Mouse (Mus musculus) intestine, embryonic 16.5 days (tissue): Measurements from ENCODE around the gene Lrmda. TPM values are rescaled to one million over a fixed set of nuclear protein-coding genes. Genes with fewer than 3 reads are reported as not detected.

Experiments
- ATAC-seq: fragments of 200-750 bp; cut with Nextera tagmentation; 2 replicates; pipeline ENCODE4 v1.8.0; 2017; ENCODE audit warnings: moderate TSS enrichment, moderate library complexity
- H3K27ac ChIP-seq: fragments of 300-500 bp; sonication (generic); 2 replicates; pipeline ENCODE4 v1.5.1; 2014; ENCODE audit warnings: mild to moderate bottlenecking, low read length
- H3K27me3 ChIP-seq: fragments of 300-500 bp; sonication (generic); replicated peaks from 2 replicates; pipeline ENCODE4 v1.6.1; 2014; ENCODE audit warnings: low read length, control low read depth, mixed read lengths; ENCODE audit not compliant: control insufficient read depth, insufficient read depth
- H3K36me3 ChIP-seq: fragments of 300-500 bp; sonication (generic); 2 replicates; pipeline ENCODE4 v1.6.1; 2014; ENCODE audit warnings: low read length, control low read depth; ENCODE audit not compliant: control insufficient read depth, insufficient read depth
- H3K4me1 ChIP-seq: fragments of 300-500 bp; sonication (generic); 2 replicates; pipeline ENCODE4 v1.6.1; 2014; ENCODE audit warnings: low read length, control low read depth, mixed read lengths; ENCODE audit not compliant: control insufficient read depth, insufficient read depth
- H3K4me2 ChIP-seq: fragments of 300-500 bp; sonication (generic); 2 replicates; pipeline ENCODE4 v1.6.1; 2014; ENCODE audit warnings: low read depth, low read length, control low read depth
- H3K4me3 ChIP-seq: fragments of 300-500 bp; sonication (generic); 2 replicates; pipeline ENCODE4 v1.5.1; 2014; ENCODE audit warnings: mild to moderate bottlenecking, low read length
- H3K9ac ChIP-seq: fragments of 300-500 bp; sonication (generic); 2 replicates; pipeline ENCODE4 v1.6.1; 2014; ENCODE audit warnings: low read depth, low read length
- H3K9me3 ChIP-seq: fragments of 300-500 bp; sonication (generic); 2 replicates; pipeline ENCODE4 v1.6.1; 2016; ENCODE audit warnings: low read length, control low read depth; ENCODE audit not compliant: control insufficient read depth
- WGBS: fragments of 180-500 bp; shearing (Covaris S2); extraction: QIAGEN DNeasy Blood & Tissue Kit; methylation state at CpG from one replicate; pipeline ENCODE4 v1.1.7; 2014; 5-methylcytosine and 5-hydroxymethylcytosine counted together
- polyA plus RNA-seq: library from polyadenylated mRNA; unstranded; fragments of >200 nt; fragmentation: Nextera tagmentation; extraction: Ambion mirVana; gene quantifications from 2 replicates; pipeline ENCODE4 v1.2.1, GENCODE M21; 2015

Lrmda gene
- polyA plus RNA-seq, 1 experiment from 2014 or later: 0.53 TPM

DNA sequence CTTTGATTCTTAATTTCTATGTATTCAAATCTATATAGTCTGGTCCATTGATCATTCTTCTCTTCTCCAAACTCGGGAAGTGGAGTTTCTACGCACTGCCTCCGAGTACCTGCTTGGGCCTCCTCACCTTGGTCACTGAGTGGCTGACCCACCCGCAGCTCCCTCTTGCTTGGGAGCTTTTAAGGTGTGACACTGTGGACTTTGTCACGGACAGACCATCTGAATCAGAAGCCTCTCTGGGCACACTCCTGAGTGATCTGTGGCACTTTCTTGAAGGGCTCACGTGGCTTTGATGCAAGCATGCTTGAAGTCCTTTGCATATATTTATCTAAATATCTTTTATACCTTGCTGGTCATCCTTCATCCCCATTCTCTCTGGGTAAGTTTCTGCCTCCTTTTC lies 107.3 kb downstream of the Lrmda start:
- no peak overlapping the region for H3K4me2 ChIP-seq
- H3K9me3 ChIP-seq: no peaks in the 10 kb centered on the region
- WGBS: 59% methylated on average over 6 of the region's 6 CpGs
- H3K36me3 ChIP-seq: no peaks in the 10 kb centered on the region
- peak; percentile 88 for ATAC-seq
- H3K9ac ChIP-seq: no peak overlapping the region
- H3K27ac ChIP-seq: peak overlapping the region; percentile 47
- no peak overlapping the region for H3K4me3 ChIP-seq
- H3K27me3 ChIP-seq: no peaks in the 10 kb centered on the region
- no peaks in the 10 kb centered on the region for H3K4me1 ChIP-seq

GRCm38 (mm10) chr14:22130950-22131585 lies 111.6 kb downstream of the Lrmda start:
- Histone ChIP-seq H3K27ac (no peak overlapping the region), H3K4me2 (no peak overlapping the region), H3K27me3 (no peaks in the 10 kb centered on the region), H3K4me1 (no peaks in the 10 kb centered on the region), H3K36me3 (no peaks in the 10 kb centered on the region), H3K4me3 (no peak overlapping the region), H3K9ac (no peak overlapping the region), H3K9me3 (no peaks in the 10 kb centered on the region)
- no peak for ATAC-seq
- WGBS: 73% methylated on average over 7 of the region's 7 CpGs

DNA sequence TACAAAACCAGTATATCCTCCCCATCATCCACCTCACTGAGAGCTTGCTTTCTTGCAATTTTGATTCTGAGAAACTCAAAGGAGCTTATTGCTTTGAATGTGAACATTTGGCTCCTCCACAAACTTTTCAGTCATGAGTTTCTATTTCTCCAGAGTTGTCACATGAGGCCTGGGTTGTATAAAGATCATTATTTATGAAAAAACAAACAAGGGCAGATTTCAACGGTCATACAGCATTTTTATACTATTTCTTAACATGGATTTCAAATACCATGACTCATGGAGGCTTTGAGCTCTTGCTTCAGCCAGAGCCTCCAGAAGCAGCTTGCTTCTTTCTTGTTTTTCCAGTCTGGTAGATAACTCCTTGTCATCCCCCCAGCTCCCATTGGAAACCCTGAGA lies 119.8 kb downstream of the Lrmda start:
- Histone ChIP-seq H3K9me3 (no peaks in the 10 kb centered on the region), H3K27me3 (no peaks in the 10 kb centered on the region), H3K9ac (no peak overlapping the region), H3K4me3 (no peak overlapping the region), H3K36me3 (no peaks in the 10 kb centered on the region), H3K4me1 (no peaks in the 10 kb centered on the region), H3K4me2 (no peak overlapping the region), H3K27ac (no peak overlapping the region)
- 66% methylated on average over 1 of the region's 1 CpGs for whole genome bisulfite sequencing
- no peak for ATAC-seq

DNA sequence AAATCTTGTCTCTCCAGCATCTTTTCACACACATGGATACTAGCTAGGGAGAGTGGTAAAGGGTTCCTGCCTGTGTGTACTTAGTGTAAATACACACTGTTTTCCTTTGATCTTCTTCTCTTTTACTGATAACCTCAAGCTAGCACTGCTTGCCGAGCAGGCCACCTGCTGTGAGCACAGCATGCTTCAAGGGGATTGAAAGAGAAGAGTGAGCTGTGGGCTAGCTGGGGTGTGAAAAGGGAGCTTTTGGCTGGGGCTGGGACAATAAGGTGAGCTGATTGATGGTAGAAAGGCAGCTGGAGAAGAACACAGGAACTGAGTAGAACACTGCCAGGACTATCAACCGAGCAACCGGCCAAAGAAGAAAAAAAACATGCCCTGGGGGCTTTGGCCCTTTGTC lies 124.5 kb downstream of the Lrmda start:
- Histone ChIP-seq H3K4me3 (no peak overlapping the region), H3K9me3 (no peaks in the 10 kb centered on the region), H3K27me3 (no peaks in the 10 kb centered on the region), H3K36me3 (no peaks in the 10 kb centered on the region), H3K4me1 (peaks cover 17% of the 10 kb centered on the region; the same call in 1 of the 2 replicates), H3K4me2 (no peak overlapping the region), H3K27ac (no peak overlapping the region), H3K9ac (no peak overlapping the region)
- no peak for ATAC-seq
- WGBS: 39% methylated on average over 3 of the region's 3 CpGs

- WGBS: 36% methylated on average over 4 of the region's 4 CpGs
- ATAC-seq: peak; percentile 48; the same call in 1 of the 2 replicates
Measured at GRCm38 (mm10) chr14:22145863-22146262, 126.4 kb downstream of the Lrmda start.

DNA sequence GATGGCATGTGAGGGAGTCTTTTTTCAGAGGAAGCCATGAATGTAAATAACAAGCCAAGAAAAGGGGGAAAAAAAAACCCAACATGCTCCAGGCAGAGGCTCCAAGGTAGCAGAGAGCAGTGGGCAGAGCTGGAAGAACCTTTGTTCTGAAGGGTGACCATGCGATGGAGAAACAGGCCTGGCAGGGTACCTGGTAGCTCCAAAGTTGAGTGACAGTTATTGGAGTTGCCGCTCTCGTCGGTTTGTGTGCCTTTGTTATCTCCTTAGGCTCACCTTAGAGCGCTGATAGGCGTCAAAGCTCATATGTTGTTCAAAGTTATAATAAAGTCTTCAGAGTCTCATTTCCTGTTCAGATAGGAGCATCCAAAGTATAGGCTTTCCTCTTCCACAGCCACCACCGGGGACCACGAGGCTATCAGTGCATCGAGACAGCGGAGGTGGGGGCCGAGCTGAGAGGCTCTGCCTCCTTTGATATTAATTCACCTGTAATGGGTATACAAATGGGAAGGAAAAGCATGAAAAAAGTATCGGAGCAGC lies 127.1 kb downstream of the Lrmda start:
- Histone ChIP-seq H3K4me1 (peaks cover 17% of the 10 kb centered on the region; the same call in 1 of the 2 replicates), H3K36me3 (no peaks in the 10 kb centered on the region)
- peak; percentile 84 for ATAC-seq

More at GRCm38 (mm10) chr14:22145863-22146262, 126.4 kb downstream of the Lrmda start:
- H3K9ac ChIP-seq: no peak overlapping the region
- H3K4me2 ChIP-seq: no peak overlapping the region
- H3K27ac ChIP-seq: no peak overlapping the region
- H3K9me3 ChIP-seq: no peaks in the 10 kb centered on the region
- H3K4me3 ChIP-seq: no peak overlapping the region
- H3K36me3 ChIP-seq: no peaks in the 10 kb centered on the region
- no peaks in the 10 kb centered on the region for H3K27me3 ChIP-seq
- H3K4me1 ChIP-seq: peaks cover 17% of the 10 kb centered on the region; the same call in 1 of the 2 replicates

GRCm38 (mm10) chr14:22147341-22148024 lies 128.0 kb downstream of the Lrmda start:
- H3K4me3 ChIP-seq: no peak overlapping the region
- H3K9me3 ChIP-seq: no peaks in the 10 kb centered on the region
- no peak overlapping the region for H3K4me2 ChIP-seq
- no peaks in the 10 kb centered on the region for H3K27me3 ChIP-seq
- H3K36me3 ChIP-seq: no peaks in the 10 kb centered on the region
- no peak for ATAC-seq
- H3K9ac ChIP-seq: no peak overlapping the region
- no peak overlapping the region for H3K27ac ChIP-seq
- 28% methylated on average over 4 of the region's 4 CpGs for WGBS
- H3K4me1 ChIP-seq: peaks cover 18% of the 10 kb centered on the region; the same call in 1 of the 2 replicates

More for the DNA sequence above, 127.1 kb downstream of the Lrmda start:
- Histone ChIP-seq H3K4me3 (no peak overlapping the region), H3K4me2 (no peak overlapping the region), H3K9ac (no peak overlapping the region), H3K27me3 (no peaks in the 10 kb centered on the region), H3K27ac (no peak overlapping the region), H3K9me3 (no peaks in the 10 kb centered on the region)
- 45% methylated on average over 12 of the region's 12 CpGs for WGBS

DNA sequence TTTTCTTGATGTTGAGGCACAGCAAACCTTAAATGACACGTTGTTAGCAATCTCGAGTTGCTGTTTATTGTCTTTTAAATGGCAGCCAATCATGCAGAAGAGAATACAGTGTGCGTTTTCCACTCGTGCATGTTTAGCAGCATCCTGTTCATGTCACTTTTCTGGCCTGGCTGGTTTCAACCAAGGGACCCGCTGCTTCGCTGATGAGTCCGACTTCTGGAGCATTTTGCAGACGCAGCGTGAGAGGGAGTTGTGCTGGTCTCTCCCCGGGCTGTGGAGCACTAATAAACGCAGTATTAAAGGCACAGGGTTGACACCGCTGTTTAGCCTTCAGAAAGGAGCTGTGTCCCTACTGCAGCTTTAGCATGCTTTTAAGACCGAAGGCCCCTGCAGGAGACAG lies 133.2 kb downstream of the Lrmda start:
- no peak overlapping the region for H3K4me2 ChIP-seq
- H3K27me3 ChIP-seq: no peaks in the 10 kb centered on the region
- H3K36me3 ChIP-seq: no peaks in the 10 kb centered on the region
- ATAC-seq: no peak
- H3K4me3 ChIP-seq: no peak overlapping the region
- H3K9ac ChIP-seq: no peak overlapping the region
- no peak overlapping the region for H3K27ac ChIP-seq
- H3K9me3 ChIP-seq: no peaks in the 10 kb centered on the region
- WGBS: 45% methylated on average over 13 of the region's 13 CpGs
- peaks cover 19% of the 10 kb centered on the region for H3K4me1 ChIP-seq

- Histone ChIP-seq H3K27me3 (no peaks in the 10 kb centered on the region), H3K9me3 (no peaks in the 10 kb centered on the region), H3K4me3 (no peak overlapping the region), H3K36me3 (no peaks in the 10 kb centered on the region), H3K9ac (no peak overlapping the region), H3K4me1 (peaks cover 19% of the 10 kb centered on the region), H3K27ac (no peak overlapping the region), H3K4me2 (no peak overlapping the region)
- ATAC-seq: no peak
- 64% methylated on average over 8 of the region's 8 CpGs for WGBS
Measured at GRCm38 (mm10) chr14:22154096-22154495, 134.6 kb downstream of the Lrmda start.
